ENCODE assay signal across 16 mouse cellular contexts in genomic region chr9:41588466-41589425, GRCm38 (mm10).
DNase-seq lines count a peak whose midpoint lies in the region; ATAC-seq and TF ChIP-seq lines count a peak whose summit lies in the region.
"Had no signal": no experiment of that assay in that cellular context is flagged by ENCODE, and none has a peak within 500 bp of the region (broad histone marks: within the 10 kb centered on the region; RNA-seq: fewer than 3 reads in every experiment).

No protein-coding gene starts in this region.

- H3K27me3 ChIP-seq in hindbrain, embryonic 11.5 days (ENCODE audit: control insufficient read depth, insufficient read depth, low read length) = no peaks in the 10 kb centered on the region
- H3K27me3 ChIP-seq in hindbrain, embryonic 10.5 days (ENCODE audit: insufficient read depth, poor library complexity, severe bottlenecking) = no peaks in the 10 kb centered on the region
- H3K27me3 ChIP-seq in hindbrain, embryonic 14.5 days (ENCODE audit: control insufficient read depth, insufficient read depth, low read length) = no peaks in the 10 kb centered on the region
- no peaks in the 10 kb centered on the region for H3K27me3 ChIP-seq in myocyte (ENCODE audit: control insufficient read depth, insufficient read depth, insufficient read length)
- H3K27me3 ChIP-seq: Patski had no signal

- peaks cover 89% of the 10 kb centered on the region for H3K79me2 ChIP-seq in myocyte (ENCODE audit: control insufficient read depth, insufficient read depth)

- TF ChIP-seq POLR2A in brain, embryonic 14.5 days (IDR thresholded peaks at IDR 0.05; ENCODE audit: borderline replicate concordance, extremely low read depth, insufficient read depth, insufficient read length, poor library complexity, severe bottlenecking) = no peak
- no peak for TF ChIP-seq POLR2A in myocyte (IDR thresholded peaks at IDR 0.05; ENCODE audit: insufficient read length, low read depth)

- ATAC-seq in hindbrain, embryonic 11.5 days (ENCODE audit: low FRiP score) = no peak
- ATAC-seq in hindbrain, embryonic 14.5 days (ENCODE audit: low FRiP score) = no peak
- ATAC-seq: CD4-positive, CD25-positive, alpha-beta regulatory T cell, adult 4 months; Patski had no signal

- no peak overlapping the region for H3K4me2 ChIP-seq in hindbrain, embryonic 11.5 days (replicated peaks; ENCODE audit: low read depth, low read length)
- H3K4me2 ChIP-seq in hindbrain, embryonic 14.5 days (replicated peaks) = peak overlapping the region; percentile 98
- peak overlapping the region; percentile 98 for H3K4me2 ChIP-seq in myocyte (ENCODE audit: low read depth)
- H3K4me2 ChIP-seq: liver, embryonic 13.5 days had no signal

- no peak for DNase-seq in hindbrain, embryonic 11.5 days (ENCODE audit: low spot score)
- no peak for DNase-seq in hindbrain, embryonic 10.5 days (ENCODE audit: low spot score)
- peak; percentile 70 for DNase-seq in brain, embryonic 14.5 days (ENCODE audit: low read depth)
- DNase-seq in hindbrain, embryonic 14.5 days (ENCODE audit: low spot score) = no peak
- no peak for DNase-seq in kidney, postnatal 14 days
- DNase-seq in frontal cortex, postnatal 36 days (ENCODE audit: low spot score in 2 of 2) = no peak
- DNase-seq in frontal cortex, postnatal 25 days (ENCODE audit: low spot score in 2 of 2) = no peak
- DNase-seq: adrenal gland, postnatal 25 days; cerebellum, adult 11-12 months; gastrocnemius, postnatal 10 days; heart, postnatal 14 days; kidney, adult 8-10 months; liver, embryonic 13.5 days had no signal

- H3ac ChIP-seq in myocyte (ENCODE audit: control insufficient read depth, insufficient read length) = no peak overlapping the region

- no peak for TF ChIP-seq CTCF in brain, embryonic 14.5 days (IDR thresholded peaks at IDR 0.05; ENCODE audit: borderline replicate concordance, extremely low read depth, insufficient read depth, insufficient read length)

- peaks cover 12% of the 10 kb centered on the region for H3K36me3 ChIP-seq in hindbrain, embryonic 11.5 days (ENCODE audit: control insufficient read depth, insufficient read depth, low read length)
- H3K36me3 ChIP-seq in hindbrain, embryonic 10.5 days = peaks cover 80% of the 10 kb centered on the region
- peaks cover 81% of the 10 kb centered on the region for H3K36me3 ChIP-seq in hindbrain, embryonic 14.5 days (replicated peaks; ENCODE audit: control insufficient read depth, insufficient read depth)
- H3K36me3 ChIP-seq in myocyte (ENCODE audit: control insufficient read depth, insufficient read depth) = peaks cover 45% of the 10 kb centered on the region
- H3K36me3 ChIP-seq: liver, embryonic 13.5 days had no signal

- H3K27ac ChIP-seq in hindbrain, embryonic 11.5 days (ENCODE audit: low read depth, low read length) = peak overlapping the region; percentile 12; the same call in 1 of the 2 replicates
- no peak overlapping the region for H3K27ac ChIP-seq in hindbrain, embryonic 10.5 days
- peak overlapping the region; percentile 99 for H3K27ac ChIP-seq in hindbrain, embryonic 14.5 days
- H3K27ac ChIP-seq: liver, embryonic 13.5 days had no signal

- no peaks in the 10 kb centered on the region for H3K9me3 ChIP-seq in hindbrain, embryonic 11.5 days (ENCODE audit: control insufficient read depth, low read length)
- H3K9me3 ChIP-seq in hindbrain, embryonic 10.5 days = no peaks in the 10 kb centered on the region
- H3K9me3 ChIP-seq in hindbrain, embryonic 14.5 days (ENCODE audit: control insufficient read depth, low read length) = no peaks in the 10 kb centered on the region
- H3K9me3 ChIP-seq: liver, embryonic 13.5 days had no signal

- no peak overlapping the region for H3K9ac ChIP-seq in hindbrain, embryonic 11.5 days (ENCODE audit: low read depth, low read length)
- peak overlapping the region; percentile 100 for H3K9ac ChIP-seq in hindbrain, embryonic 14.5 days
- H3K9ac ChIP-seq: liver, embryonic 13.5 days had no signal

- 84% methylated on average over 9 of the region's 9 CpGs for WGBS in hindbrain, embryonic 11.5 days
- 83% methylated on average over 9 of the region's 9 CpGs for WGBS in hindbrain, embryonic 10.5 days
- 40% methylated on average over 9 of the region's 9 CpGs for WGBS in hindbrain, embryonic 14.5 days

- no peaks in the 10 kb centered on the region for H3K4me1 ChIP-seq in hindbrain, embryonic 11.5 days (replicated peaks; ENCODE audit: control insufficient read depth, insufficient read depth, low read length)
- peaks cover 37% of the 10 kb centered on the region for H3K4me1 ChIP-seq in hindbrain, embryonic 10.5 days (replicated peaks)
- H3K4me1 ChIP-seq in hindbrain, embryonic 14.5 days (replicated peaks; ENCODE audit: control insufficient read depth, insufficient read depth, low read length) = peaks cover 58% of the 10 kb centered on the region
- H3K4me1 ChIP-seq: liver, embryonic 13.5 days had no signal

- H3K4me3 ChIP-seq in hindbrain, embryonic 11.5 days (ENCODE audit: low read depth, low read length) = no peak overlapping the region
- H3K4me3 ChIP-seq in hindbrain, embryonic 10.5 days = no peak overlapping the region
- H3K4me3 ChIP-seq in hindbrain, embryonic 14.5 days (replicated peaks; ENCODE audit: low read length) = peak overlapping the region; percentile 76
- no peak overlapping the region for H3K4me3 ChIP-seq in myocyte
- H3K4me3 ChIP-seq: liver, embryonic 13.5 days had no signal

TF ChIP-seq in myocyte, 11 proteins besides CTCF, POLR2A, EP300 and RAD21:
- TF ChIP-seq MAX (IDR thresholded peaks at IDR 0.05; ENCODE audit: low read depth) (no peak), REST (IDR thresholded peaks at IDR 0.05; ENCODE audit: insufficient read depth, insufficient read length) (no peak), E2F4 (IDR thresholded peaks at IDR 0.05; ENCODE audit: insufficient read depth) (no peak), TCF3 (IDR thresholded peaks at IDR 0.05; ENCODE audit: insufficient read length, low read depth) (no peak), MYOG (IDR thresholded peaks at IDR 0.05; ENCODE audit: control insufficient read depth in 1 of 3, insufficient read depth in 1 of 3, insufficient read length in 2 of 3, low read depth in 2 of 3) (no peak), MYOD1 (IDR thresholded peaks at IDR 0.05; ENCODE audit: control insufficient read depth in 1 of 3, insufficient read length in 2 of 3, low read depth in 2 of 3) (no peak), CEBPB (IDR thresholded peaks at IDR 0.05; ENCODE audit: insufficient read depth, poor library complexity, severe bottlenecking) (no peak), USF1 (IDR thresholded peaks at IDR 0.05; ENCODE audit: low read depth) (peak; percentile 28), SRF (IDR thresholded peaks at IDR 0.05; ENCODE audit: control insufficient read depth, insufficient read length, low read depth) (no peak)
